Mouse (Mus musculus): ENCODE data around the gene Olfr954. TPM values are rescaled to one million over a fixed set of nuclear protein-coding genes. Genes with fewer than 3 reads are reported as not detected.

The Olfr954 gene
- not detected in 2 replicates for polyA plus RNA-seq (2012; rRNA removed)

DNA sequence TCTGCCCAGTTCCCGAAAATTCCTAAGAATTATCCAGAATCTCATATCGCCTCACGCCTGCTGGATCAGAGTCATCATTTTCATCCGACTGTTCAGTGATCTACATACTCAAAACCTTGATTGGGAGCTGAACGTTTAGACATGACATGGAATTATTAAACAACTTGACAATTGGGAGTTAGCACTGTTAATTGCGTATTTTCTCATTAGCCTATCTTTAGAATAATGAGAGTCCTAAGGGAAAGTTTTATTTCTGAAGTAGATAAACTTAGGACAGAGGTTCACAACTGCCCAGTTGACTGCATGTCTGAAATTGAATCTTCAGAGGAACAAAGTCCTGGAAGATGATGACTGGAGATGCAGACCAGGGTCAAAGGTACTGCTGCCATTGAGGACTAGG is at the start of gene Olfr954:
Gene Olfr954 (plus strand): TSS at position 301 of the 400 bp plus-strand sequence.

GRCm38 (mm10) chr9:39427048-39427447 is 29.5 kb upstream of the Olfr954 start, which contains the start of gene Olfr952:
Olfr952 (minus strand) TSS chr9:39427148.

DNA sequence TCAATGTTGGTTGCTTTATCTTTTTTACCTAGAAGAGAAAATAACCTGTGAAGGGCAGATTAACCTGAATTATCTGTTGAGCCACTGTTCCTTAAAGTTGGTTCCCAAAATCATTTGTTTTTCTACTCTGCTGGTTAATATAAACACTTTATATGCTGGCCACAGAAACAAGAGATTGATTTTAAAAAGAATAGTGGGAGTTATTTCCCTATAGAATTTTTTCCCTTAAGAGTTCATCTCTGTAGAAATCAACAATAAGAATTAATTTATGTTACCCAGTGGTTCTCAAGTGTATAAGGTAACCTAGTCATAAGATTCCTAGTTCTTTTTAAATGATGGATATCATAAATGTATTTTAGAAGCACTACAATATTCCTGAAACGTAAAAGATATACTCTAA is 15.3 kb downstream of the Olfr954 start, which contains the start of gene Olfr955:
Gene Olfr955 (minus strand): TSS at position 101 of the 400 bp plus-strand sequence.

GRCm38 (mm10) chr9:39493895-39494294 is 37.4 kb downstream of the Olfr954 start, which contains the start of gene Olfr44:
Olfr44 (minus strand) TSS chr9:39493995.

Other genes with a start within 250 kb of the Olfr954 start
- not detected in 2 replicates for gene Olfr1537, start 206.7 kb upstream of the Olfr954 start, polyA plus RNA-seq (2012; rRNA removed)
- gene Olfr945, start 179.9 kb upstream of the Olfr954 start, polyA plus RNA-seq (2012; rRNA removed): not detected in 2 replicates
- gene Olfr948, start 130.7 kb upstream of the Olfr954 start, polyA plus RNA-seq (2012; rRNA removed): not detected in 2 replicates
- gene Olfr951, start 69.3 kb upstream of the Olfr954 start, polyA plus RNA-seq (2012; rRNA removed): not detected in 2 replicates
- not detected in 2 replicates for gene Olfr952, start 29.6 kb upstream of the Olfr954 start, polyA plus RNA-seq (2012; rRNA removed)
- gene Olfr955, start 15.2 kb downstream of the Olfr954 start, polyA plus RNA-seq (2012; rRNA removed): not detected in 2 replicates
- not detected in 2 replicates for gene Olfr44, start 37.3 kb downstream of the Olfr954 start, polyA plus RNA-seq (2012; rRNA removed)
- not detected in 2 replicates for gene Olfr957, start 59.1 kb downstream of the Olfr954 start, polyA plus RNA-seq (2012; rRNA removed)
- gene Olfr958, start 97.4 kb downstream of the Olfr954 start, polyA plus RNA-seq (2012; rRNA removed): not detected in 2 replicates
- gene Olfr959, start 118.9 kb downstream of the Olfr954 start, polyA plus RNA-seq (2012; rRNA removed): not detected in 2 replicates
- gene AW551984, start 147.7 kb downstream of the Olfr954 start, polyA plus RNA-seq (2012; rRNA removed): 13.6 and 24.2 TPM in 2 replicates
- 0.04 TPM in 1 of 2 replicates, not detected in the other for gene Olfr148, start 154.0 kb downstream of the Olfr954 start, polyA plus RNA-seq (2012; rRNA removed)
- gene Olfr960, start 164.7 kb downstream of the Olfr954 start, polyA plus RNA-seq (2012; rRNA removed): 0.07 TPM in 1 of 2 replicates, not detected in the other
- gene Olfr961, start 188.4 kb downstream of the Olfr954 start, polyA plus RNA-seq (2012; rRNA removed): not detected in 2 replicates
- not detected in 2 replicates for gene Olfr963, start 210.5 kb downstream of the Olfr954 start, polyA plus RNA-seq (2012; rRNA removed)

Data from central nervous system, embryonic 11.5 days (tissue).